Mouse (Mus musculus) small intestine, adult 2 months (tissue): ENCODE results near the gene Apbb2.

Experiments used
- CTCF ChIP-seq: fragments of 200-500 bp; IDR thresholded peaks from 2 replicates; pipeline ENCODE4 v1.5.1; 2012; ENCODE audit warnings: low read depth, mild to moderate bottlenecking, control low read depth, inconsistent platforms, low read length, moderate library complexity, mixed read lengths; ENCODE audit not compliant: insufficient replicate concordance, insufficient read length; ENCODE audit errors: extremely low read depth
- POLR2A ChIP-seq: fragments of 200-500 bp; IDR thresholded peaks from 2 replicates; pipeline ENCODE4 v1.6.1; 2012; ENCODE audit warnings: low read depth, mild to moderate bottlenecking, control low read depth, inconsistent platforms, low read length, moderate library complexity

DNA sequence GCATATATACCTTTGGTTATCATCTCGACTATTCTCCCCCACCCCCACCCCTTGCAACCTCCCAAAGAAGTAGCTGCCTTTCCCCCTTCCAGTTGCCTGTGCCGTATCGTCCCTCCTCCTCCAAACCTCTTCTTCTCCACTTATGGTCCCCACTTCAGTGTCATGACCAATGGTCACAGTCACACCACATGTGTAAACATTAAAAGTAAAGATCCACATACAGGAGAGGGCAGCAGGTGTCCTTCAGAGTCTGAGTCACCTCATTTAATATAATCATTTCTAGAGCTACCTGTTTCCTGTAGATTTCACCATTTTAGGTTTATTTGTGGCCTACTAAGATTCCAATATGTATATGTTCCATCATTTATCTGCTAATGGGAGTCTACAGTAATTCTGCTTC, 113.0 kb downstream of the Apbb2 start:
- TF ChIP-seq POLR2A (no peak), CTCF (no peak)
